Mouse (Mus musculus) heart, adult 8-10 months (tissue): ENCODE results near the gene Thap7. TPM values are rescaled to one million over a fixed set of nuclear protein-coding genes. Genes with fewer than 3 reads are reported as not detected.
"Not testable (repeated sequence)": the region's sequence is repeated elsewhere in the genome, so short reads cannot be mapped to it uniquely, and the experiment has no call there.

ENCODE experiments used
- DNase-seq: peaks from one replicate; pipeline ENCODE4 v3.0.0; 2022; ENCODE audit warnings: low spot score
- total RNA-seq, 4 experiments: library from RNA; stranded (reverse); gene quantifications; 2 replicates each; pipeline ENCODE4 v1.2.4; 2022

Gene Thap7
- total RNA-seq: 10 to 100 TPM; 16.6 to 18.5 (median 17.6) TPM

DNA sequence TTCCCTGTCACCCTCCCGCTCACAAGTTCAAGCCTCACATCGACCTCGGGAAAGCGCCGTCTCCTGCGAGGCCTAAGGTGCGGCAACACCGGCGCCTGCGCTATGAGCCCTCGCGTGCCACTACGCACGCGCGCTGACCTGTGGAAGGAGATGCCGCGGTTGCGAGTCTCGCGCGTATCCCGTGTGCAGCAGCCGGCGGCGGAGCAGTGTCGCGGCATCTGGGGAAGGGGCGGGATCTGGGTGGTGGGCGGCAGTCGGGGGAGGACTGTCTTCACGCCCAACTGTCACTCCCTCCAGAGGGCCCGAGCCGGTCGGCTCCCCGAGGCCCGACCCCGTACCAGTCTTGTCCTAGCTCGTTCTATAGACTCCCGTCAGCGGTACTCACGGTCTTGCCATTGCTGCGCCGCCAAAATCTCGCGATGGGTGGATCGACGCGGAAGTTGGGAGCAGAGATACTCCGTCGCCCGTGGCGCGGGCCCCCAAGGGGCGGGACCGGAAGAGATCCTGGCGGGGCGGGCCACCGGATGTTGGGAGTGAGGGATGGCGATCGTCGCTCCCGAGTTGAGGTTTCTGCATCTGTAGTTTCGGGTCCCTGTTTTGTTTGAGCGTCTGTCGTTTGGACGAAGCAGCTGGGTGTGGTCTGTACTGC is at the start of gene Thap7:
Gene Thap7, minus strand, starts transcription at position 497 of the 649 bp plus-strand sequence.
- DNase-seq: peak; percentile 94

DNA sequence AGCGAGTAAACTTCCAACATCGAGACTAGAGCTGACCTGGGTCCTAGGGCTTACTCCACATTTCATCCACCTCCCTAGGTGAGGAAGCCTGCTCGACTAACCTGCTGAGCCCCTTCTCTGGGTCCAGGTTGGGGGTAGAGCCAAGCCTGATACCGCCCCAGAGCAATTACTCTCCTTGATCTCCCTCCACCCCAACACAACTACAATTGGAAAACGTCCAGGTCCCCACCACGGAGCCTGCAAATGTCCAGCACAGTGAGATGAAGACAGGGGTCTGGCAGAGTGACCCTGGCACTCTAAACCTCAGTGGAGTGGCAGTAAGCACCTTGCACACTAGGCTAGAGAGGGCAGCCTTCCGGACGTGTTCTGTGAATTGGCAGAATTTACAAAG is 45.9 kb upstream of the Thap7 start:
- DNase-seq: no peak

DNA sequence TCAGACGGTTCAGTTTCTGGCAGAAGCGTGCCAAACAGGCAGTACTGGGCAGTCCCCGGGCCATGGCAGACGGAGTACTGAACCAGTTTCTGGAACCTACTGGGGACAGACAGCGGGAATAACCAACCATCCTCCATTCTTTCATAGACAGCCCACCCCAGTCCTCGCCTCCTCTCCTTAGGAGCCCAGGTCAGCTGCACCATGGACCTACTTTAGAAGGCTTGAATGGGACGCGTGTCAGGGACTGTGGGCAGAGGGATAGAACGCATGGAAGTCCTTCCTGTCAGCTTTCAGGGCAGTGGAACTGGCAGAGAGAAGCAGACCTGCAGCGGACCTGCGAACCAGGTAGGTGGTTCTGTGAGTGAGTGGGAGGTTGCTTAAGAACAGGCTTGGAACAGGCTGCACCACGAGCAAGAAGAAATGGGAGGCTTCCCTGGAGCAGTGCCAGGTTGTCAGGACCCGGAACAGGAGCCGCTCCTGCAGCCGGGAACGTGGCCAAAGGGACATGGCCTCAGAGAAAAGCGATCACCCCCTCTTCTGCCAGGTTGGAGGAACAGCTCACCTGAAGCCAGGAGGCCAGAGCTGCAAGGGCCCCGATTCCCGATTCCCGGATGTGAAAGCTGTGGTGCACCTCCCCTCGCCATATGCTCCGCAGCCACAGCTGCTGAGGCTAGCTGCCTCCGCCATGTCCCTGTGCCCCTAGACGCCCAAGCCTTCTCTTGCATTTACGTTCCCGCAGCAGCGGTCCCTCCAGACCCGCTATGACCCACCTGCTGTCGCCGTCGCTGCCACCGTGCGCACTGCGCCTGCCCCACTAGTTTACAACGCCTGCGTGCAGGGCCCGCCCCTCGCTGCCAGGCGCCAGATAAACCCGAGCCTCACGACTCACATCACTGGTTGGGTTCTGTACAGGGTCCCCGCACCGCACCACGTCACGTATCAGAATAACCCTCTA is 45.2 kb upstream of the Thap7 start:
- peak; percentile 21 for DNase-seq

DNA sequence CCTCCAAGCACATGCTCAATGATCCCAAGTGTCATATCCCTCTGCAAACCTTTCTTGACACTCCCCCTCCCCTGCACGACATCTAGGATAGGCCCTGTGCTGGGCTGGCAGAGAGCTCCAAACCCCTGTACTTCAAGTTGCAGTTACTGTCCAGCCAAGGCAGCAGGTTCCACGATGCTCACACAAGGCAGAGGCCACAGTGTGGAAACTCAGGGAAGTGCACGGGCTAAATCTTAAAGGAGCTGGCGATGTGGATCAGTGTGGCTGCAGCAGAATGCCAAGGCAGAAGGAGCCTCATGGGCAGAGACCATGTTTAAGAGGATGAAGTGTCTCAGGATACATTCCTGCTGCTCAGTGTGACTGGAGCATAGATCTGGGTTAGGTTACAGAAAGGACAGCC is 35.2 kb upstream of the Thap7 start:
- no peak for DNase-seq

DNA sequence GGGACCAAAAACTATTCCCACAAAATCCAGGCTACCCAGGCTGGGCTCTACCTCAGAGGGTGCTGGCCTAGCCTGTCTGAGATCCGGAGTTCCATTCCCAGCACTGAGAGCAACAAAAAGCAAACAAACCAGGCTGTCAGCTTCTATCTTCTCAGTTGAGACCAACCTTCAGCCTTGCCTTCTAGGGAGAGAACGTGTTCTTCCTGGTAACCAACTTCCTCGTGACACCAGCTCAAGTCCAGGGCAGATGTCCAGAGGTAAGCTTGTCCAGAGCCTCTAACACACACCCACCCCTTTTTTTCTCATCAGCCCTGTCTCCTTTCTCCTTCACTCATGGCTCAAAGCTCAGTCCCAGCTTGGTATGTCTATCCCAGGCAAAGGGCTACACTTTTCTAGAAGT is 33.8 kb upstream of the Thap7 start:
- no peak for DNase-seq

DNA sequence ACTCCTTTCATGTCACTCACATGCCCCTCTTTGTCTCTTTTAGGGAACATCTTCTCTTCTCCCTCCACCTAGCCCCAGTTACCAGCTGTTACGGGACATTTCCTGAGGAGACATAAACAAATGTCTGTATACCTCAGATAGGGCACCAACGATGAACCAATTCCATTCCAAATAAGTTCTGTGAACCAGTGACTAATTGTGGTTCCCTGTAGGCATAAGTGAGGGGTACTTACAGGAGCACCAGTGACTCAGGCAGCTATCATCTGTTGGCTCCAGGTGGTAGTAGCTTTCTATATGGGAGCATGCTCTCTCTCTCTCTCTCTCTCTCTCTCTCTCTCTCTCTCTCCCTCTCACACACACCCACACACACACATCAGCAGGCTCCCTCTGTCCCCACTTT is 33.3 kb upstream of the Thap7 start:
- no peak for DNase-seq

DNA sequence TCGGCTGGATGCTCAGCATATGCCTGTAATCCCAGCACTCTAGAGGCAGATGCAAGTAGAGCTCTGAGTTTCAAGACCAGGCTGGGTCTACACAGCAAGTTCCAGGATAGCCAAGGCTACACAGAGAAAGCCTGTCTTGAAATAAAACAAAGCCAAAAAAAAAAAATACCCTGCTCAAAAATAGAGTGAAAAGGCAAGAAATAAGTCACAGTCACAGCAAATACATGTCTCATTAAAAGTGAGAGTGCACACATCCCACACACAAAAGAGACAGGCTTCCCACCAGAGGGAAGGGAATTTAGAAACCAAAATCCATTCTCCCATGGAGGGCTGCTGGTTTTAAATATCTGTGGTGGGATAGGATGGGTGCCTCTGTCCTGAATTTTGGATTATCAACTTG is 32.6 kb upstream of the Thap7 start:
- no peak for DNase-seq

DNA sequence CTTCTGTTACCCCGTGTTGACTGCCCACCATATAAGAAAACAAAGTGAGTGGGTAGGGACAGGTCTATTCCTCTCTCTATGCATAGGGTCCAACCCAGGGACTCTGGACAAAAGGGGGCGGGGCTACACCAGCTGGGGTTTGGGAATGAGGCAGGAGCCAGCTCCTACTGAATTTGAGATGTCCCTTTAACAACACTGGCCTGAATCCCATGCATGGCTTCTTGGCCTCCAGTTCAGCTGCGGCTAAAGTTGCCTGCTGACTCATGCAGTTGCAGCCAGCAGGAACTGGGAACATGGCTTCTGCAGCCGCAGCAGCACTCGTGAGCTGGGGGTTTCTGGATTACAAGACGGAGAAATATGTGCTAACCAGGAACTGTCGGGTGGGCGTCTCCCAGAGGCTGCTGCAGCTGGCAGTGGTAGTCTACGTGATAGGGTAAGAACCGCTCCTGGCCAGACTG is 30.8 kb upstream of the Thap7 start, which contains the start of gene P2rx6:
Gene P2rx6, plus strand, starts transcription at position 135 of the 458 bp plus-strand sequence.
- DNase-seq: peak; percentile 50

DNA sequence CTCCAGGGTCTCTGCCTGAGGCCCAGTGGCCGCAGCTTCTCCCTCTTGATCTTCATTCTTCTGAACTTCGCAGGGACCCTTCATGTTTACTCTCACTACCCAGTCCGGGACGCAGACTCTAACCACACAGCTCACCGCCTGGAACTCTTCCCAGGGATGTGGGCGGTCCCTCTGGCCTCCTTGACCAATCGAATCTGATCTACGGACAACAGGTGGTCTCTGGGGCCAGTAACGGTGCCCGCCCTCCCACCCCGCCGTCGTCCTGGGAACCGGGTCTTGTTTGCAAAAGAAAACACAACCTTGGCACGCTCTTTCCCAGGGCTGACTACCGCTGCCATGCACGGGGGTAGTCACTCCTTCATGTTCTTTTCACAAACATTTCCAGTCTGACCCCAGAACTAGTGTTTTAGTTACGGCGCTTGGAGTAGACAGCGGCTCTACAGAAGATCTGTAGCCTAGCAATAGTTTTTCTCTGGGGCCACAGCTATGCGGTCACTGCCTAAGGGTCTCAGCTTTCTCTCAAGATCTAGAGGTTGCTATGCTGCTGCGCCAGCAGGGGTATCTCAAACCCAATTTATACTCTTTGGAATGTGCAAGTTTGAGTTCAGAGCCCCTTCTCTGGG is 30.3 kb upstream of the Thap7 start, which contains the start of gene Lrrc74b:
Gene Lrrc74b, minus strand, starts transcription at position 120 of the 623 bp plus-strand sequence.
- DNase-seq: peak; percentile 37

DNA sequence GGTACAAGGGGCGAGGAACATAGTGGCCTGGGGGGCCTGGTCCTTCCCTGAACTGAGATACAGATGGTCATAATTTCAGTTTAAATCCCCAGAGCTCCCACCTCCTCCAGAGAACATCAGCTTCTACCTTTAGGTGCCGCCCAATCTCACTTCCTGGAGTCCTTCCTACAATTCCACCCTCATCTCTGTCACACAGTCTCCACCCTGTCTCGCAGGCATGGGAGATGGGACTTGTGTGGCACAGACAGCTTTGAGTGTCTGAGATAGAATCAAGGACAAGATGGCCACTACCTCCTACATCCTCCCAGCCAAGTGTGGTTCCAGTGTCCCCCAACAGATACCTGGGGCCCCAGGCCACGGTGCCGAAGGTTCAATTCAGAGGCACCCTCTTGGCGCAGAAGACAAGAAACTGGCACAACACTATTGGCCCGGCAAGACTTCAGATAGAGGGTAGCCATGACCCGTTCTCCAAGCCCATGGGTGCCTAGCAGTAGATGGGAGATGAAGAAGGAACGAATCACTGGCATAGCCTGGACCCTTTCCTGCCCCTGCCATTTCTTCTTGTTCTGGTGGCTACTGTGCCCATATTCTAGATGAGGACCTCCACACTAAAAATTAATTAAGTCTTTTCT is 28.6 kb upstream of the Thap7 start:
- DNase-seq: no peak

DNA sequence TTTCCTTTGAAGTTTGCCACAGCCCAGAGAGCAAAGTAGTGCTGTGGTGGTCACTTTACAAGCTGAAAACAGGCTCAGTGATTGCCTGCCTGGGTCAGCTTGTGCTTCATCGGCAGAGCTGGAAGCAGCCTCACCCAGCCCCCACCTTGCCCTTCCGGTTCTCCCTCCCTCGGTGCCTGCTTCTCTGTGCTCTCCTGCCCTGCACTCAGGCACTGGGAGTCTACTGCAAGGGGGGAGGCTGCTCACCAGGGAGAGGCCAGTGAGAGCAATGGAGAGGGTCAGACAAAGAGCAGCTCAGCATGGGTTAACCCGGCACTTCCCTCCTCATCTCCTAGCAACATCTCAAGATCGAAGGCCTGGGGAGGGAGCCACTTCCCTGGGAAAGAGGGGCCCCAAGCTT is 27.9 kb upstream of the Thap7 start:
- DNase-seq: no peak

DNA sequence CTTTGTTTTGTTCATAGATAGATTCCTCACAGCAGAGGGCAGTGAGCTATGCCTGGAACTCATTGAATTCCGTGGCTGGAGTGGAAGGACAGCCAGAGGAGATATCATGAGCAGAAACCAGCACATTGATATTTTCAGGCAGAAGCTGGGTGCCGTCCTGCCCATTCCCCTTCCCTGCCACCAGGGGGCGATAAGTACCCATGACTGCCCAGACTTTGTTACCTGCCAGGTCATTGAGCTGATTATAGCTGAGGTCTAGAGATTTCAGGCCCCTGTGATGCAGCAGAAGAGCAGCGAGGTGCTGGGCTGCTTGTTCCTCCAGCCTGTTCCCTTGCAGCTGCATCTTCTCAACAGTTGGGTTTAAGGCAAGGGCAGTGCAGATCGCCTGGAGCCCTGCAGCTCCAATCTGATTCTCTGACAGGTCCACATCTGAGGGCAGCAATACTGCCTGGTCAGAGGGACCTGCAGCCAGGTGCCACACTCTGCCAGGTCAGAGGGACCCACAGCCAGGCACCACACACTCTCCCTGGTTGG is 27.1 kb upstream of the Thap7 start:
- DNase-seq: peak; percentile 69

DNA sequence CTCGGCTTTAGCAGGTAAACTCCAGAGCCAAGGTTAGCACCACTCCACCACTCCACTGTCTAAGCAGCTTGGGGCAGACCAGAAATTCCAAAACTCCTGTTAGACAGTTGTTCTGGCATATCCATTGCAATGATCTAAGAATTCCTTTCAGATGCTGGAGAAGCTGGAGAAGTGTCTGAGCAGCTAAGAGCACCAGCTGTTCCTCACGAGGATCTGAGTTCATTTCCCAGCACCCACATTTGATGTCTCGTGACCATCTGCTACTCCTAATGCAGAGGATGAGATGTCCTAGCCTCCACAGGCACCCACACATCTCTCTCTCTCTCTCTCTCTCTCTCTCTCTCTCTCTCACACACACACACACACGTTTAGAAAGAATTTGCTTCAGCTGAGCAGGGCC is 26.0 kb upstream of the Thap7 start:
- no peak for DNase-seq

DNA sequence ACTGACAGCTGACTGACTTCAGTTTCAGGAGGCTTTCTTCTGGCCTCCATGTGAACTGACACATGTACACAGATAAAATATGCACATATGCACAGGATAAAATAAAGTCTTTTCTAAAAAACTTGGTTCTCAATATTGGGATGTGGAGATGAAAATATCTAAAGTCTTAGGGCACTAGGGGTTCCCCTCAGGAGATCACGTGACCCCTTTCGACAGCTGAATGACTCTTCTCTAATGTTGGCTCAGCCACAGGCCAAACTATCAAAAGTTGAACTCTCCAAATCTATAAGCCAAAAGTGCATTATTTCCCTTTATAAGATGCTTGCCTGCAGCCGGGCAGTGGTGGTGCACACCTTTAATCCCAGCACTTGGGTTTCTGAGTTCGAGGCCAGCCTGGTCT is 25.2 kb upstream of the Thap7 start:
- DNase-seq: no peak

DNA sequence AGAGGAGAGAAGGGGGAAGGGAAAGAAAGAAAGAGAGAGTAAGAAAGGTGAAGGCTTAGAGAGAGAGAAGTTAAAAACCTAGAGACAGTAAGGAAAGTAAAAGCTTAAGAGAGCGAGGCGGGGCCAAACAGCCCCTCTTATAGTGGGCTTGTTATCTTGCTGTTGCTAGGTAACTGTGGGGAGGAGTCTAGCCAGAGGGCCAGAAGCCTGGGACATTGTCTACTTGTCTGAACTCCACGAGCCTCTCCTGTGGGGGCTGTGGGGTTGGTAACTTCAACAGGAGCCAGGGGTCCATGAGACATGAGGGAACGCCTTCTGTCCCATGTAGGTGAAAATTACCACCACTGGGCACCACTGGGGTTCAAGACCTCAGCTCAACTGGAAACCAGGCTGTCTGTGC is 23.8 kb upstream of the Thap7 start:
- DNase-seq: not testable (repeated sequence)

DNA sequence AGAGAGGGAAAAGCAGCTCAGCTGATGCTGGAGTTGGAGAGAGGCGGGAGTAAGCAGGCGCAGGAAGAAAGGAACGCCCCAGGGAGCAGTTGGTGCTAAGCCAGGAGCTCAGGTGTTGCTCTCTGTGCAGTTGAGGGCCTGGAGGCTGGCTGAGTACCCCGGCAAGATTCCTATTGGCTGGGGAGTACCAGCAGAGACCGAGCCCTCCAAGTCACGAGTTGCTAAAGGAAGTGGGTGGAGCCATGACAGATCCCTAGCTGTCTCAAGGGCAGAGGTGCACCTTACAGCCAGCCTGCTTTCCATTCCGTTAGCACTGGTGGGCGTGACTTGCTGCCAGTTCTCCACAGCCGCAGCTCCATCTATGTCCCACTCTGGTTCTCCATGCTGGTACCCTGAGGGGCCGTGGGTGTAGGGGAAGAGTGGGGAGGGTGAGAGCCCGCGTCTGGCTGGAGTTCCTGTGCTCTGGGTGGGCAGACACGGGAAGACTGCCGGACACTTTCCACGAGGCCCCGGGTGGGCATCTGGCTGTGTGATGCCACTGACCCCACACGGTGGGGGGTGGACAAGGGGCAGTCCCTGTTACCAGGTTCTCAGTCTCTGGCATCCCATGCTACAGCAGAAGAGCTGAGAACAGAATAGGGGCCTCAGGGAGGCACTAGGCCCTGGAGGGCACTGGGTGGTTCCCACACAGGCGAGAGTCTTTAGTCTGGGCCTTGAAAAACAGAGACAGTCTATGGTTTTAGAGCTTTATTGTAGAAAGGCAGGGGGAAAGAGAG is 23.2 kb upstream of the Thap7 start:
- DNase-seq: no peak

DNA sequence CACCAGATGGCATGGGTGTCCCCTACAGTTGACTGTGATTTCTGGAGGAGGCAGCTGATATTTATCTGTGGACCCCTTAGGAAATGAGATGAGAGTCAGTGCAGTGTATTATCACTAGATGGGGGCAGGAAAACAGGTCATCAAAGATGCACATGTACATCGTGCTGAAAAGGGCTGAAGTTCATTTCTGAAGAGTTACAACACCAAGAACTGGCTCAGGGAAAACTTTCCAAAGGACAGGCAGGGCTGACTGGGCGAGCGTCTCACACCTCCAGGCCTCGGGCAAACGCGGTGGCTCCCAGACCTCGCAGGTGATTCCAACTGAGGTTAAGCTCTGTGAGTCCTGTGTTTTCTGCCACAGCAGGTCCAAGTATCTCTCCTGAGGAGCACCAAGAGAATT is 21.9 kb upstream of the Thap7 start:
- no peak for DNase-seq

DNA sequence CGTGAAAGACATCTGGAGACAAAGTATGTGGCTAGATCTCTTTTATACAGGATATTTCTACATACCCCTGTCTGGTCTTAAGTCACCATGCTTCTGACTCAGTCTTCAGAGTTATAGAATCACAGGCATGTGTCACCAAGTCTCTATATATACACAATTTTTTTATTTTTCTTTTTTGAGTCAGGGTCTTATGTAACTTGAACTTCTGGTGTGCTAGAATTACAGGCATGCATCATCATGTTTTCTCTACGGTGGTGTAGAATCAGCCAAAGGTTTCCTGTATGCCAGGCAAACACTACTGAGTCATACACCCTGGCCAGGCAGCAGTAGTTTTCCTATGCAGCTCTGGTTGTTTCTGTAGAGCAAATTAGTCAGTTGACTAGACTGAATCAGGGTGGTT is 11.7 kb upstream of the Thap7 start:
- DNase-seq: no peak

DNA sequence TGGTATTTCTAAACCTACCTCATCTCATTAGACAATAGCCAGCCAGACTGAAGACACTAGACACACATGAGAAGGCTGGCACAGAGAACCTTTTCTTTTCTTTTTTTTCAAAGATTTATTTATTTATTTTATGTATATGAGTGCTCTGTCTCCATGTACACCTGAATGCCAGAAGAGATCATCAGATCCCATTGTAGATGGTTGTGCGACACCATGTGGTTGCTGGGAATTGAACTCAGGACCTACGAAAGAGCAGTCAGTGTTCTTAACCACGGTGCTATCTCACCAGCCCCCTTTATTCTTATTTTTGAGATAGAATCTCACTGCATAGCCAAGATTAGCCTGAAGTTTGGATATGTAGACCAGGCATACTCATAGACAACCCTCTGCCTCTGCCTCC is 5.6 kb upstream of the Thap7 start:
- no peak for DNase-seq

DNA sequence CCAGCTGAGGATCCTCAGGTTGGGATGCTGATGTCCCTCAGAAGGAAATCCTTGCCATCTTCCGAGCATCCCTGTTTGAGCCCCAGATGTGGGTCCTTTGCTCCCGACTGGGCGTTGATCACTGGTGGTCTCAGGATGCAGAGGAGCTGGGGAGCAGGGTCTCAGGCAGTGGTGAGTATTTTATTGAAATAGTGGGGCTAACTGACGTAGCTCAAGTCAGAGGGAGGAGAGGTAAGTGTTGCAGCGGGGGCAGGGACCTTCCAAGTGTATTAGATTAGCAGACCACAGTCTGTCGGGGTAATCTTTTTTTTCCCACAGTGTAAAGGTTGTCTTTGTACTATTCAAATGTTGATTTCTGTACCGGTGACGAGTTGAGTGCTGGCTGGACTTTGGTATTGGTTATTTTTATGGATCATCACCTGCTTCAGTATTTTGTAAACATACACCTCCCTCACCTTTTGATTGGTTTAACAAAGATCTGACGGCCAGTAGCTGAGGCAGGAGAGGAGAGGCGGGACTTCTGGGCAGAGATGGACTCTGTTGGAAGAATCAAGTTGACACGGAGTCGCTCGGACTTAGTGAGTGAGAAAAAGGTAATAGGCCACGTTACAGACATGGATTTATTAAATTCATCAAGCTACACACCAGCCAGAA is 1.9 kb upstream of the Thap7 start:
- no peak for DNase-seq
